Mouse (Mus musculus) left cerebral cortex, postnatal 4 days (tissue): ENCODE data around the gene Crip2. TPM values are rescaled to one million over a fixed set of nuclear protein-coding genes. Genes with fewer than 3 reads are reported as not detected.

Experiments used
- DNase-seq: peaks from one replicate; pipeline ENCODE4 v3.0.0-alpha.2; 2022
- intact Hi-C: fragments of 180-260 bp; cut with DNase I; formaldehyde crosslinking; loops from one replicate; pipeline ENCODE4 v1.15.1; 2025
- total RNA-seq, 2 experiments: library from RNA; stranded (reverse); gene quantifications; 2 replicates each; pipeline ENCODE4 v1.2.3; 2021

The Crip2 gene
- total RNA-seq, 2 experiments from 2014 or later, result 306 to 334 TPM

DNA sequence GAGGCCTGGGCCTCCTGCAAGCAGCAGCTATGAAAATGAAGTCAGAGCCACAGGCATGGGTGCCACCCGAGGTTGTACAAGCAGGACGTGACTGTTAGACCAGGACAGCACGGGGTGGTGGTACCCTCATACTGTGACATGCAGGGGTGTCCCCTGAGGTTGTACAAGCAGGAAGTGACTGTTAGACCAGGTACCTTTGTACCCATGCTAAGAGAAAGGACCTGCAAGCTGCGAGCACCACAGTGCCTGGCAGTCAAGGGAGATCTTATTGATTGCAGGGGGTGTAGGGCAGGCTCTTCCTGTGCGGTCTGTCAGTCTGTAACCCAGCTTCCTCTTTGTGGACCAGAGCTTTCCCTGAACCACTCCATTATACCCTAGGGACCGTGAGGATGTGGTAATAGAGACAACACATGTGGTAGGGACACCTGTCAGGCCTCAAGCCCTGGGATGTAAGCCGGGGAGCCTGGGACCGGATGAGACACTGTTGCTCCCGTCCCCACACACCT lies 28.0 kb downstream of the Crip2 start:
- intact Hi-C loops, result no loop called here
- DNase-seq, result no peak

DNA sequence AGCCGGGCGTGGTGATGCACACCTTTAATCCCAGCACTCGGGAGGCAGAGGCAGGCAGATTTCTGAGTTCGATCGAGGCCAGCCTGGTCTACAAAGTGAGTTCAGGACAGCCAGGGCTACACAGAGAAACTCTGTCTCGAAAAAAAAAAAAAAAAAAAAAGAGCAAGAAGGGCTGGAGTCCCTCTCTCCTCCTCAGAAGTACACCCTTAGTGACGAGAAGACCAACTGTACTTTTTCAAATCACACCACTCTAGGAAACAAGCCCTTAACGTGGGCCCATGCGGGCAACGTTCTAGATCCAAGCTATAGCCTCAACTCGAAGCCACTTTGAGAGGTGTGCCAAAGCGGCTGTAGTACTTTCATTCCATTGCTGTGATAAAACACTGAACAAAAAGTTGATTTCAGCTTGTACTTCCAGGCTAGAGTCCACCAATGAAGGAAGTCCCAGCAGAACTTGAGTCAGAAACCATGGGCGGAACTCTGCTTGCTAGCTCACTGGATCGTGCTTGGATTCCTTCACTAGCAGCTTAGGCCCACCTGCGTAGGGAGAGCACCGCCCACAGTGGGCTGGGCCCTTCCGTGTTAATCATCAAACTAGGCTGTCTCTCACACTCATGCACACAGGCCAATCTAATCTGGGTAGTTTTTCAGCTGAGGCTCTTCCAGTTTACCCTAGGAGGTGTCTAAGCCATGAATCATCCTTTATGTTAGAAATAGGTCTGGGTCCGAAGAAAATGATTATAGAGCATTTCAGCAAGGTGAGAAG lies 37.1 kb downstream of the Crip2 start:
- intact Hi-C loops, result no loop called here
- no peak for DNase-seq

DNA sequence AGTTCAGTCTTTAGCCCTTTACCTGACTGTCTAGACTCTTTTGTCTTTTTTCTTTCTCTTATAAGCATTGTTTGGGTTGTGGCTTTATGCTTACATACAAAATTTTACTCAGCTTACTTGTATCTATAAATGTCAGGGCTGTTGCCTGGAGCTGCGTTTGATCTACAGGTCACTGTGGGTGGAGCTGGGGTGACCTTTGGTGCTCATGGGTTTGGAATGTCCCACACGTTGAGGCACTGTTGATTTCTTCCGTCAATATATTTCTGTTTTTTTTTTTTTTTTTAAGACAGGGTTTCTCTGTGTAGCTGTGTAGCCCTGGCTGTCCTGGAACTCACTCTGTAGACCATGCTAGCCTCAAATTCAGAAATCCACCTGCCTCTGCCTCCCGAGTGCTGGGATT lies 41.0 kb downstream of the Crip2 start:
- intact Hi-C loops, result no loop called here
- no peak for DNase-seq

DNA sequence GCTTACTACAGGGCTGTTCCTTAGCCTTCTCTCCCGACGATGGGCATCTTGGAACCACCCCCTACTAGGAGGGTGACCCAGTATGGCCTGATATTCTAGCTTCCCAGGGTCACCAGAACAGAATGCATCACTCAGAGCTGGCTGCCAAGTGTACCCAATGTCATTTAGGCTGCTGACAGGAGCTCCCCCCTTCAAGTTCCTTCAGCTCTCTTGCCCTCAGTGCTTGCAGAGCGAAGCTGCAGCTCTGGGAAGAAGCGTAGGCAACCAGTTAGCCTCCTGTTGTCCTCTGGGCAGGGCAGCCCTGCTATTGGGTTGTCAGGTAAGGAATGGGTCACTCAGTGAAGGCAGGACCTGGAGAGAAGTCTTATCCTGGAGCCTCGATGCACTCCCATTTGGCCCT lies 44.9 kb downstream of the Crip2 start:
- intact Hi-C loops, result no loop called here
- DNase-seq, result no peak

DNA sequence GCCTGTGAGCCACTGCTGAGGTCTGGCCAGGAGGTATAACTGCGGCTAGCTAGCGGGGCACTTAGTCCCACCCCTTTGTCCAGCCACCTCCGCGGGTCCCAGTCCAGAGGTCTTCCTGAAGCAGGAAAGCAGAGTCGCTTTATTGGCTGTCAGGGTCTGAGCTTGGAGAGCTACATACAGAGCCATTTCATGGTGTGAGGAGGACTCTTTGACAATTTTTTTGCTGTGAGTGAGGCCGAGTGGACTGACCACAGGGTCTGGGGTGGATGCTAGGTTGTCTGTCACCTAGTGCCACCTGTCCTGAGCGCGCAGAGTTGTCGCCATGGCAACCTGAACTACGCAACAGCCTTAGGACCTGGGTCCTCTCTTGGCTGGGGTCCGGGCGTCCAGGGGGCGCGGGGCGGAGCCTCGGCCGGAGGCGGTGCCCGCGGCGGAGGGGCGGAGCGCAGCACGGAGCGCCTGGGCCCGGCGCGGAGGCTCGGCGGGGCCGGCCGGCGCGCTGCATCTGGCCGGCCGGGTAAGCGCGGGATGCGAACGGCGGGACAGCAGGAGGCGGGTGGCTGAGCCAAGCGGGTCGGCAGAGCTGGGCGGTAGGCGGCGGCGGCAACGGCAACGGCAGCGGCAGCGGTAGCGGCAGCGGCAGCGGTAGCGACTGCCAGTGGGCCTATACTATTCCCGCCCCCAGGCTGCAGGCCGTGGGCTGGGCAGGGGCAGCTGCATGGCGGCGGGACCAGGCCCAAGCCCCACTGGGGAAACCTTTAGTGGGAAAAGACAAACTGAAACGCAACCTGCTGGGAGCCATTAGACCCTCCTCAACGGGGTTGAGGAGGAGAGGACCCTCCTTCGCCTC lies 45.6 kb downstream of the Crip2 start, which contains the start of gene Tmem121:
Gene Tmem121, plus strand, starts transcription at position 489 of the 850 bp plus-strand sequence.
- peak; percentile 54 for DNase-seq

DNA sequence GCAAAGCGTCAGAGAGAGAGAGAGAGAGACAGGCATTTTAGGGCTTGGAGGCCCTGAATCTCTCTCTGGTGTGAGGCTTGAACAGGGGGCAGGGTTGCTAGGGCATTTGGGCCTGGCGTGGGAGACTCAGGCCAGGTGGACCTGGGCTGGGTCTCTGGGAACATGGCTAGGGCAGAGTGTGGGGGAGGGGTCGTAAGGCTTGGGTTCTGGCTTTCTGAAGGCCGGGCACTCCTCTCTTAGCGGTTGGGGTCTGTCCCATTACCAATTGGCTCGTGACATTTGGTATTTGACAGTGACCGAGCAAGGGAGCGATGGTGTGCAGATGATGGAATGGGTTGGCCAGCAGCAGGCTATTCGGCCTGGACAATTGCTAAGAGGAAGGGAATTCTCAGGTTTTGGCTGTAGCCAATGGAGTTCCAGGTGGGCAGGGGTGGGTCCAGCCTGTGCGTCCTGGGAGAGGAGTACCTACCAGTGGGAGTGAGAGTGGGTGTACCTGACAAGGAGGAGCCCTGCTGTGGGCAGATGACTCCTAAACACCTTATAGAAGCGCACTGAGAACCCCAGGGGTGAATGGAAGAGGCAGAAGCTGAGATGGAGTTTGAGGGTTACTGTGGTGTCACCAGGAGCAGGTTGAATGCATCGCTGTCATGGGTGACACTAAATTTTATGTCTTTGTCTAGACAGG lies 46.4 kb downstream of the Crip2 start:
- peak; percentile 18 for DNase-seq
- intact Hi-C loops, result no loop called here

More for the DNA sequence above, 45.6 kb downstream of the Crip2 start, which contains the start of gene Tmem121:
- intact Hi-C loops, result no loop called here

DNA sequence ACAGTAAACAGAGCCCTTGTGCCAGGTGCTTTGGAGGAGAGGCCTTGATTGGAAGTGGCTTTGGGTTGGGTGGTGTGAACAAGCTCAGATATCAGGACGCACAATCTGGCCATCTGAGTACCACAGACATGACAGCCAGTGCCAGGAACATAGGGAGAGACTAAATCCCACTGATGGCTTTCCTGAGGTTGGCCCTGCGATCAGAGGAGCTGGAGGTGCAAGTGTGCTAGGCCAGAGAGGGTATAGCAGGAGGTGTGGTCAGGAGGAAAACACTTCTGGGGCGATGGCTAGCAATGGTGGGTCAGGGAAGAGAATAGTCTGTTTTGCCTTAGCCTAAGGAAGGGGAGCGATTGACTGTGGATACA lies 47.0 kb downstream of the Crip2 start:
- no peak for DNase-seq
- intact Hi-C loops, result no loop called here

DNA sequence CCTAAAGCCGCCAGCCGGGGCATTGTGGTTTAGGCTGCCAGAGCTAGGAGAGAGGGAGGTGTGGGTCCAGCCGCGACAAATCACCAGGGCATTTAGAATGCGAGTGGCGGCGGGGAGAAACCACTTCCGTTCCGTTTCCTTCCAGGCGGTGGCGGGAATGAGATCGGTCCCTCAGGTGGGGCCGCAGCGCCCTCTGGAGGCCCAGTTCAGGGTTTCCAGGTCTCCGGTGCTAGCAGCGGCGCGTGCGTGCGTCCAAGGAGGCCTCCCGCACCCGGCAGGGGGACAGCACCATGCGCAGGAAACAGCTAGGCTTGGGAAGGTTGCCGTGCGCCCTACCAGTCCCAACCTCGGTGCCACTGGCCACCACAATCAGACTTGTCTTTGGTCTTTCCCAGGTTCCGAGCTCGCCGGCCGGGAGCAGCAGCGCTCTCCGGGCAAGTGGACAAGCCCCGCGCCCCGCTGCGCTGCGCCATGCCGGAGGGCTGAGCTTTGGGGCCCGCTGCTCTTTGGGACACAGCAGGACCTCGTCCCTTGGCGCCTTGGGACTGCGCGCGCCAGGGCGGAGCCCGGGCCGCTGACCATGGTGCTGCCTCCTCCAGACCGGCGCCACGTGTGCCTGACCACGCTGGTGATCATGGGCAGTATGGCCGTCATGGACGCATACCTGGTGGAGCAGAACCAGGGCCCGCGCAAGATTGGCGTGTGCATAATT lies 47.7 kb downstream of the Crip2 start:
- intact Hi-C loops, result no loop called here
- peak; percentile 94 for DNase-seq

DNA sequence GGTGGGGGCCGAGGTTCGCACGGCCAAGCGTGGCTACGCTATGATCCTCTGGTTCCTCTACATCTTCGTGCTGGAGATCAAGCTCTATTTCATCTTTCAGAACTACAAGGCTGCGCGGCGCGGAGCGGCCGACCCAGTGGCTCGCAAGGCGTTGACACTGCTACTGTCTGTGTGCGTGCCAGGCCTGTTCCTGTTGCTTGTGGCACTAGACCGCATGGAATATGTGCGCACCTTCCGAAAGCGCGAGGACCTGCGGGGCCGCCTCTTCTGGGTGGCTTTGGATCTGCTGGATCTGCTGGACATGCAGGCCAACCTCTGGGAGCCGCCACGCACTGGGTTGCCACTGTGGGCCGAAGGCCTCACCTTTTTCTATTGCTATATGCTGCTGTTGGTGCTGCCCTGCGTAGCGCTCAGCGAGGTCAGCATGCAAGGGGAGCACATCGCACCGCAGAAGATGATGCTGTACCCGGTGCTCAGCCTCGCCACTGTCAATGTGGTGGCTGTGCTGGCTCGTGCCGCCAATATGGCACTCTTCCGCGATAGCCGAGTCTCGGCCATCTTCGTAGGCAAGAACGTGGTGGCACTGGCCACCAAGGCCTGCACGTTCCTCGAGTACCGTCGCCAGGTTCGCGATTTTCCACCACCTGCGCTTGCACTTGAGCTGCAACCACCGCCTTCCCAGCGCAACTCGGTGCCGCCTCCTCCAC lies 48.5 kb downstream of the Crip2 start:
- intact Hi-C loops, result no loop called here

DNA sequence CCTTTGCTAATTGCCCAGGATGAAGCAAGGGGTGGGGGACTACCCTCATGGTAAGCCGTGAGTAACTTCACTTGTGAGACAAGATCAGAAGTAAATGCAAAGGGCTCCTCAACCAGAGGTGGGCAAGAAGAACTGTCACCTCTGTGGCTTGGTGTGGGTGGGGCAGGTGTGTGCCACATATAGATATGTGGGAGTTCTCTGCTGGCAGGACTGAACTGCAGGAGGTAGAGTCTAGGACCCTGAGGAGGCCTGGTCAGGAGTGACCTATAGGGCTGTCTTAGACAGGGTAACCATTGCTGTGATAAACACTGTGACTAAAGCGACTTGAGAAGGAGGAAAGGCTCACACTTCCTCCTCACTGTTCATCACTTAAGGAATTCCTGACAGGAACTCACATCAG lies 53.4 kb downstream of the Crip2 start:
- intact Hi-C loops, result no loop called here
- DNase-seq, result no peak

More for the DNA sequence above, 48.5 kb downstream of the Crip2 start:
- DNase-seq, result no peak

Other genes with a start within 250 kb of the Crip2 start
- gene Jag2, start 210.5 kb upstream of the Crip2 start, total RNA-seq, result 10 to 100 TPM; 76.5 to 97.2 TPM
- 10 to 100 TPM; 12.5 to 16.7 TPM for gene Nudt14, start 198.1 kb upstream of the Crip2 start, total RNA-seq
- gene Btbd6, start 163.8 kb upstream of the Crip2 start, total RNA-seq, result 10 to 100 TPM; 53.6 to 59.2 TPM
- 10 to 100 TPM; 64.5 to 67.2 TPM for gene Brf1, start 139.5 kb upstream of the Crip2 start, total RNA-seq
- gene Pacs2, start 125.7 kb upstream of the Crip2 start, total RNA-seq, result 100 to 1,000 TPM; 184 to 189 TPM
- under 1 TPM; 0.40 to 0.74 TPM for gene Tex22, start 65.7 kb upstream of the Crip2 start, total RNA-seq
- gene Mta1, start 42.0 kb upstream of the Crip2 start, total RNA-seq, result 100 to 1,000 TPM; 103 to 105 TPM
- 10 to 100 TPM; 14.9 to 16.3 TPM for gene Crip1, start 6.1 kb downstream of the Crip2 start, total RNA-seq
- gene Tedc1, start 16.2 kb downstream of the Crip2 start, total RNA-seq, result 1 to 10 TPM; 5.6 to 5.7 TPM
- 10 to 100 TPM; 37.8 to 40.0 TPM for gene Tmem121, start 45.7 kb downstream of the Crip2 start, total RNA-seq